Mouse (Mus musculus): Measurements from ENCODE around the gene Gm11639. TPM values are rescaled to one million over a fixed set of nuclear protein-coding genes. Genes with fewer than 3 reads are reported as not detected.

Gene Gm11639
- total and polyA plus RNA-seq, 3 experiments, result not detected

GRCm38 (mm10) chr11:105152017-105152300 lies 466.5 kb downstream of the Gm11639 start:
- H3K4me1 ChIP-seq (ENCODE audit: control insufficient read depth in 1 of 2, insufficient read depth in 2 of 2, low read length in 2 of 2), result peaks cover 19 to 51% of the 10 kb centered on the region in 2 experiments

GRCm38 (mm10) chr11:105152357-105152899 lies 466.9 kb downstream of the Gm11639 start:
- Histone ChIP-seq H3K27me3 (ENCODE audit: control insufficient read depth in 1 of 2, insufficient read depth in 2 of 2, low read length in 2 of 2) (no peaks in the 10 kb centered on the region), H3K4me3 (ENCODE audit: control insufficient read depth in 1 of 2, insufficient read depth in 1 of 2, low read depth in 2 of 2, low read length in 2 of 2) (peak overlapping the region; percentile 43 to 51), H3K9ac (ENCODE audit: control insufficient read depth, low read depth, low read length, poor library complexity, severe bottlenecking) (peak overlapping the region; percentile 48), H3K36me3 (ENCODE audit: control insufficient read depth in 1 of 2, insufficient read depth in 2 of 2, low read length in 2 of 2) (peaks cover 0 to 36% of the 10 kb centered on the region in 2 experiments; a peak in 2 of 4 replicates), H3K79me2 (ENCODE audit: control insufficient read depth, insufficient read depth, low read length, poor library complexity) (no peaks in the 10 kb centered on the region; the same call in 1 of the 2 replicates), H3K9me3 (replicated peaks; ENCODE audit: insufficient read depth, low read length) (no peaks in the 10 kb centered on the region), H3K27ac (ENCODE audit: control insufficient read depth, low read depth, low read length) (peak overlapping the region; percentile 97), H3K4me1 (ENCODE audit: control insufficient read depth in 1 of 2, insufficient read depth in 2 of 2, low read length in 2 of 2) (peaks cover 19 to 53% of the 10 kb centered on the region in 2 experiments)
- peak; percentile 87 for DNase-seq (ENCODE audit: low read depth, low spot score)
- peak; percentile 94 to 98 for TF ChIP-seq EP300 (IDR thresholded peaks at IDR 0.05; ENCODE audit: low read depth in 1 of 2, low read length in 2 of 2)
- no peak for TF ChIP-seq CHD1 (IDR thresholded peaks at IDR 0.05; ENCODE audit: low read depth, low read length)
- no peak for TF ChIP-seq ZNF384 (IDR thresholded peaks at IDR 0.05; ENCODE audit: low read depth, low read length)
- TF ChIP-seq ETS1 (IDR thresholded peaks at IDR 0.05; ENCODE audit: low read depth, low read length), result peak; percentile 89
- peak; percentile 85 for TF ChIP-seq MXI1 (IDR thresholded peaks at IDR 0.05; ENCODE audit: low read depth, low read length)
- peak; percentile 39; the same call in 1 of the 2 replicates for TF ChIP-seq ZMIZ1 (IDR thresholded peaks at IDR 0.05; ENCODE audit: low read depth, low read length)
- no peak for TF ChIP-seq TBP (IDR thresholded peaks at IDR 0.05; ENCODE audit: low read depth, low read length)
- peak; percentile 51; the same call in 1 of the 2 replicates for TF ChIP-seq POLR2AphosphoS2 (IDR thresholded peaks at IDR 0.05; ENCODE audit: low read length)
- peak; percentile 83 for TF ChIP-seq MAZ (IDR thresholded peaks at IDR 0.05; ENCODE audit: low read depth, low read length)
- no peak for TF ChIP-seq UBTF (IDR thresholded peaks at IDR 0.05; ENCODE audit: borderline replicate concordance, insufficient read depth, low read depth, low read length)
- TF ChIP-seq TCF12 (IDR thresholded peaks at IDR 0.05; ENCODE audit: low read depth, low read length), result peak; percentile 98
- TF ChIP-seq RCOR1 (IDR thresholded peaks at IDR 0.05; ENCODE audit: low read depth, low read length), result peak; percentile 91
- TF ChIP-seq HCFC1 (IDR thresholded peaks at IDR 0.05; ENCODE audit: low read depth, low read length), result peak; percentile 15; the same call in 1 of the 2 replicates
- no peak for TF ChIP-seq MEF2A (IDR thresholded peaks at IDR 0.05; ENCODE audit: extremely low read depth, insufficient replicate concordance, low read depth, low read length, poor library complexity, severe bottlenecking)
- TF ChIP-seq MAFK (IDR thresholded peaks at IDR 0.05; ENCODE audit: borderline replicate concordance, low read depth, low read length), result peak; percentile 79
- no peak; the same call in 1 of the 2 replicates for TF ChIP-seq MAX (IDR thresholded peaks at IDR 0.05; ENCODE audit: low read length)
- TF ChIP-seq TAL1 (IDR thresholded peaks at IDR 0.05; ENCODE audit: low read length), result peak; percentile 66
- peak; percentile 99 for TF ChIP-seq GATA1 (IDR thresholded peaks at IDR 0.05; ENCODE audit: low read depth, low read length)
- TF ChIP-seq BHLHE40 (IDR thresholded peaks at IDR 0.05; ENCODE audit: borderline replicate concordance, low read depth, low read length), result peak; percentile 75
- TF ChIP-seq RAD21 (IDR thresholded peaks at IDR 0.05; ENCODE audit: low read depth, low read length), result no peak
- TF ChIP-seq CTCF (IDR thresholded peaks at IDR 0.05 in 2 of 3, conservative IDR thresholded peaks at IDR 0.05 in 1 of 3; ENCODE audit: control insufficient read depth in 1 of 3, insufficient read depth in 1 of 3, low read depth in 2 of 3, low read length in 3 of 3, poor library complexity in 1 of 3, severe bottlenecking in 1 of 3), result no peak
- peak; percentile 29; the same call in 1 of the 2 replicates for TF ChIP-seq CHD2 (IDR thresholded peaks at IDR 0.05; ENCODE audit: low read length)
- no peak for TF ChIP-seq GABPA (IDR thresholded peaks at IDR 0.05; ENCODE audit: low read depth, low read length)
- TF ChIP-seq SIN3A (IDR thresholded peaks at IDR 0.05; ENCODE audit: low read length), result peak; percentile 88
- TF ChIP-seq ELF1 (IDR thresholded peaks at IDR 0.05; ENCODE audit: low read depth, low read length), result no peak
- TF ChIP-seq MYC (IDR thresholded peaks at IDR 0.05; ENCODE audit: low read depth, low read length), result peak; percentile 65; the same call in 1 of the 2 replicates
- TF ChIP-seq JUND (IDR thresholded peaks at IDR 0.05; ENCODE audit: low read depth, low read length), result no peak
- TF ChIP-seq KAT2A (conservative IDR thresholded peaks at IDR 0.05; ENCODE audit: low read depth, low read length), result 0 out of 2 replicates have a peak, but pooled peaks have one; percentile 45

More at GRCm38 (mm10) chr11:105152017-105152300, 466.5 kb downstream of the Gm11639 start:
- Histone ChIP-seq H3K79me2 (ENCODE audit: control insufficient read depth, insufficient read depth, low read length, poor library complexity) (no peaks in the 10 kb centered on the region; the same call in 1 of the 2 replicates), H3K9ac (ENCODE audit: control insufficient read depth, low read depth, low read length, poor library complexity, severe bottlenecking) (peak overlapping the region; percentile 60), H3K36me3 (ENCODE audit: control insufficient read depth in 1 of 2, insufficient read depth in 2 of 2, low read length in 2 of 2) (peaks cover 0 to 36% of the 10 kb centered on the region in 2 experiments; a peak in 2 of 4 replicates), H3K27me3 (ENCODE audit: control insufficient read depth in 1 of 2, insufficient read depth in 2 of 2, low read length in 2 of 2) (no peaks in the 10 kb centered on the region), H3K9me3 (replicated peaks; ENCODE audit: insufficient read depth, low read length) (no peaks in the 10 kb centered on the region), H3K4me3 (ENCODE audit: control insufficient read depth in 1 of 2, insufficient read depth in 1 of 2, low read depth in 2 of 2, low read length in 2 of 2) (peak overlapping the region; percentile 19 to 28; a peak in 3 of 4 replicates), H3K27ac (ENCODE audit: control insufficient read depth, low read depth, low read length) (peak overlapping the region; percentile 82)
- TF ChIP-seq MAX (IDR thresholded peaks at IDR 0.05; ENCODE audit: low read length) (no peak), MEF2A (IDR thresholded peaks at IDR 0.05; ENCODE audit: extremely low read depth, insufficient replicate concordance, low read depth, low read length, poor library complexity, severe bottlenecking) (no peak), MAZ (IDR thresholded peaks at IDR 0.05; ENCODE audit: low read depth, low read length) (no peak), ZC3H11A (IDR thresholded peaks at IDR 0.05; ENCODE audit: low read depth, low read length) (no peak), MAFK (IDR thresholded peaks at IDR 0.05; ENCODE audit: borderline replicate concordance, low read depth, low read length) (no peak), MYB (IDR thresholded peaks at IDR 0.05; ENCODE audit: low read depth, low read length) (no peak), BHLHE40 (IDR thresholded peaks at IDR 0.05; ENCODE audit: borderline replicate concordance, low read depth, low read length) (no peak), ZNF384 (IDR thresholded peaks at IDR 0.05; ENCODE audit: low read depth, low read length) (peak; percentile 93)
- DNase-seq (ENCODE audit: low read depth, low spot score), result no peak

Data from MEL (cell line).